Mouse (Mus musculus) ovary, postnatal 36 days (tissue): ENCODE results near the gene Npdc1.
"Not testable (repeated sequence)": the region's sequence is repeated elsewhere in the genome, so short reads cannot be mapped to it uniquely, and the experiment has no call there.

Experiments
- DNase-seq: peaks from one replicate; pipeline ENCODE4 v3.0.0; 2022; ENCODE audit warnings: low spot score, mixed read lengths

Npdc1 gene

GRCm38 (mm10) chr2:25395721-25396596, 3.2 kb upstream of the Npdc1 start, which contains the start of gene Entpd2:
Entpd2 (plus strand) TSS chr2:25395874.
- peak; percentile 37 for DNase-seq

- DNase-seq, result peak; percentile 38
Observed at GRCm38 (mm10) chr2:25396597-25396983, 2.6 kb upstream of the Npdc1 start.

GRCm38 (mm10) chr2:25397010-25397409, 2.1 kb upstream of the Npdc1 start:
- DNase-seq, result no peak

- no peak for DNase-seq
Observed at GRCm38 (mm10) chr2:25398065-25398464, 1.1 kb upstream of the Npdc1 start.

GRCm38 (mm10) chr2:25400291-25400690, 1.1 kb downstream of the Npdc1 start:
- no peak for DNase-seq

- peak; percentile 73 for DNase-seq
Observed at GRCm38 (mm10) chr2:25400764-25401163, 1.6 kb downstream of the Npdc1 start.

GRCm38 (mm10) chr2:25402377-25402971, 3.3 kb downstream of the Npdc1 start:
- peak; percentile 61 for DNase-seq

GRCm38 (mm10) chr2:25402972-25403601, 3.9 kb downstream of the Npdc1 start:
- DNase-seq, result peak; percentile 78

- no peak for DNase-seq
Observed at GRCm38 (mm10) chr2:25403994-25404393, 4.8 kb downstream of the Npdc1 start.

- no peak for DNase-seq
Observed at GRCm38 (mm10) chr2:25408908-25409307, 9.8 kb downstream of the Npdc1 start.

GRCm38 (mm10) chr2:25413436-25413835, 14.3 kb downstream of the Npdc1 start:
- DNase-seq, result not testable (repeated sequence)

GRCm38 (mm10) chr2:25417426-25417825, 18.3 kb downstream of the Npdc1 start:
- no peak for DNase-seq

- DNase-seq, result no peak
Observed at GRCm38 (mm10) chr2:25421896-25422295, 22.7 kb downstream of the Npdc1 start.

- DNase-seq, result no peak
Observed at GRCm38 (mm10) chr2:25422587-25423410, 23.6 kb downstream of the Npdc1 start, which contains the start of gene Fut7. Fut7 (plus strand) TSS chr2:25423267.

GRCm38 (mm10) chr2:25423626-25424025, 24.5 kb downstream of the Npdc1 start:
- no peak for DNase-seq

- no peak for DNase-seq
Observed at GRCm38 (mm10) chr2:25425481-25425880, 26.3 kb downstream of the Npdc1 start.

GRCm38 (mm10) chr2:25426721-25427191, 27.6 kb downstream of the Npdc1 start:
- DNase-seq, result peak; percentile 57

GRCm38 (mm10) chr2:25427256-25427655, 28.1 kb downstream of the Npdc1 start:
- no peak for DNase-seq

- peak; percentile 95 for DNase-seq
Observed at GRCm38 (mm10) chr2:25428442-25429236, 29.5 kb downstream of the Npdc1 start, which contains the start of gene Abca2. Abca2 (plus strand) TSS chr2:25428703.

GRCm38 (mm10) chr2:25429435-25430180, 30.5 kb downstream of the Npdc1 start:
- DNase-seq, result no peak
